Mouse (Mus musculus) forebrain, postnatal 0 days (tissue): ENCODE data around the gene Mxd1. TPM values are rescaled to one million over a fixed set of nuclear protein-coding genes. Genes with fewer than 3 reads are reported as not detected.

Source experiments
- ATAC-seq: fragments of 200-750 bp; cut with Nextera tagmentation; 2 replicates; pipeline ENCODE4 v1.8.0; 2017; ENCODE audit warnings: mild to moderate bottlenecking, moderate library complexity
- DNase-seq: peaks from one replicate; pipeline ENCODE4 v3.0.0-alpha.2; 2015
- H3K27ac ChIP-seq: fragments of 300-500 bp; sonication (generic); 2 replicates; pipeline ENCODE4 v1.5.1; 2014; ENCODE audit warnings: low read depth, mild to moderate bottlenecking, antibody characterized with exemption, low read length, moderate library complexity, mixed read lengths
- H3K27me3 ChIP-seq: fragments of 300-500 bp; sonication (generic); 2 replicates; pipeline ENCODE4 v1.6.1; 2014; ENCODE audit warnings: mild to moderate bottlenecking, low read length, mixed read lengths; ENCODE audit not compliant: insufficient read depth
- H3K36me3 ChIP-seq: fragments of 300-500 bp; sonication (generic); 2 replicates; pipeline ENCODE4 v1.6.1; 2014; ENCODE audit warnings: mild to moderate bottlenecking, moderate library complexity; ENCODE audit not compliant: insufficient read depth
- H3K4me1 ChIP-seq: fragments of 300-500 bp; sonication (generic); 2 replicates; pipeline ENCODE4 v1.6.1; 2014; ENCODE audit warnings: antibody characterized with exemption; ENCODE audit not compliant: insufficient read depth
- H3K4me2 ChIP-seq: fragments of 300-500 bp; sonication (generic); 2 replicates; pipeline ENCODE4 v1.6.1; 2014; ENCODE audit warnings: low read depth, mild to moderate bottlenecking, moderate library complexity
- H3K4me3 ChIP-seq: fragments of 300-500 bp; sonication (generic); 2 replicates; pipeline ENCODE4 v1.5.1; 2014; ENCODE audit warnings: low read depth, low read length, mixed read lengths
- H3K9ac ChIP-seq: fragments of 300-500 bp; sonication (generic); 2 replicates; pipeline ENCODE4 v1.6.1; 2014; ENCODE audit warnings: mild to moderate bottlenecking
- H3K9me3 ChIP-seq: fragments of 300-500 bp; sonication (generic); 2 replicates; pipeline ENCODE4 v1.6.1; 2016; ENCODE audit warnings: low read length
- CTCF ChIP-seq: sonication (generic); IDR thresholded peaks from 2 replicates; pipeline ENCODE4 v1.5.1; 2016; ENCODE audit warnings: antibody characterized with exemption, control low read depth, low read depth
- WGBS: fragments of 180-500 bp; shearing (Covaris S2); extraction: QIAGEN DNeasy Blood & Tissue Kit; methylation state at CpG from one replicate; pipeline ENCODE4 v1.1.7; 2014; 5-methylcytosine and 5-hydroxymethylcytosine counted together
- polyA plus RNA-seq: library from polyadenylated mRNA; unstranded; fragments of >200 nt; fragmentation: Nextera tagmentation; extraction: Ambion mirVana; gene quantifications from 2 replicates; pipeline ENCODE4 v1.2.1, GENCODE M21; 2015
- total RNA-seq: library from RNA; depleted of rRNA; stranded (reverse); fragments of >200 nt; gene quantifications from 2 replicates; pipeline ENCODE4 v1.2.3, GENCODE M21; 2014

Gene Mxd1
- total and polyA plus RNA-seq, 2 experiments from 2014 or later = 10.0 to 13.8 TPM

- Histone ChIP-seq H3K4me2 (no peak overlapping the region), H3K4me3 (no peak overlapping the region), H3K9ac (no peak overlapping the region), H3K9me3 (no peaks in the 10 kb centered on the region), H3K27ac (no peak overlapping the region), H3K4me1 (no peaks in the 10 kb centered on the region), H3K27me3 (no peaks in the 10 kb centered on the region), H3K36me3 (no peaks in the 10 kb centered on the region)
- no peak for DNase-seq
- 13% methylated on average over 2 of the region's 2 CpGs for WGBS
- peak; percentile 54; the same call in 1 of the 2 replicates for ATAC-seq
- TF ChIP-seq CTCF = peak; percentile 60
These were observed 30.5 kb downstream of the Mxd1 start for GRCm38 (mm10) chr6:86638434-86638833.

GRCm38 (mm10) chr6:86637860-86638259 is 31.1 kb downstream of the Mxd1 start:
- Histone ChIP-seq H3K27ac (no peak overlapping the region), H3K9ac (no peak overlapping the region), H3K4me1 (no peaks in the 10 kb centered on the region), H3K36me3 (no peaks in the 10 kb centered on the region), H3K4me3 (no peak overlapping the region), H3K9me3 (no peaks in the 10 kb centered on the region), H3K27me3 (no peaks in the 10 kb centered on the region), H3K4me2 (no peak overlapping the region)
- no peak for TF ChIP-seq CTCF
- ATAC-seq (no peak), DNase-seq (no peak)
- WGBS = 88% methylated on average over 2 of the region's 2 CpGs

- ATAC-seq = no peak
- Histone ChIP-seq H3K4me2 (no peak overlapping the region), H3K9ac (no peak overlapping the region), H3K4me3 (no peak overlapping the region), H3K4me1 (no peaks in the 10 kb centered on the region), H3K27me3 (no peaks in the 10 kb centered on the region), H3K9me3 (no peaks in the 10 kb centered on the region), H3K27ac (no peak overlapping the region), H3K36me3 (no peaks in the 10 kb centered on the region)
- 69% methylated on average over 4 of the region's 4 CpGs for WGBS
- TF ChIP-seq CTCF = no peak
- no peak for DNase-seq
These were observed 31.7 kb downstream of the Mxd1 start for GRCm38 (mm10) chr6:86637171-86637835.

- Histone ChIP-seq H3K9me3 (no peaks in the 10 kb centered on the region), H3K27me3 (no peaks in the 10 kb centered on the region), H3K27ac (no peak overlapping the region), H3K4me1 (no peaks in the 10 kb centered on the region), H3K36me3 (no peaks in the 10 kb centered on the region), H3K9ac (no peak overlapping the region), H3K4me3 (no peak overlapping the region), H3K4me2 (no peak overlapping the region)
- no peak for TF ChIP-seq CTCF
- no peak for DNase-seq
- 81% methylated on average over 2 of the region's 2 CpGs for WGBS
- no peak for ATAC-seq
These were observed 32.5 kb downstream of the Mxd1 start for GRCm38 (mm10) chr6:86636495-86636894.

- H3K4me2 ChIP-seq = no peak overlapping the region
- H3K27ac ChIP-seq = no peak overlapping the region
- H3K27me3 ChIP-seq = no peaks in the 10 kb centered on the region
- H3K36me3 ChIP-seq = no peaks in the 10 kb centered on the region
- H3K4me3 ChIP-seq = no peak overlapping the region
- no peak overlapping the region for H3K9ac ChIP-seq
- DNase-seq (no peak), ATAC-seq (no peak)
- H3K9me3 ChIP-seq = no peaks in the 10 kb centered on the region
- TF ChIP-seq CTCF = no peak
- H3K4me1 ChIP-seq = no peaks in the 10 kb centered on the region
- 45% methylated on average over 3 of the region's 3 CpGs for WGBS
These were observed 38.8 kb downstream of the Mxd1 start for GRCm38 (mm10) chr6:86630141-86630540.

GRCm38 (mm10) chr6:86627946-86628345 is 41.0 kb downstream of the Mxd1 start, which contains the start of gene Asprv1:
TSS of gene Asprv1 (plus strand) at chr6:86628164.
- Histone ChIP-seq H3K9me3 (no peaks in the 10 kb centered on the region), H3K36me3 (no peaks in the 10 kb centered on the region), H3K9ac (no peak within 1 kb of the TSS), H3K4me3 (no peak within 1 kb of the TSS), H3K4me1 (no peaks in the 10 kb centered on the region), H3K4me2 (no peak within 1 kb of the TSS), H3K27ac (no peak within 1 kb of the TSS), H3K27me3 (no peaks in the 10 kb centered on the region)
- ATAC-seq = no peak
- TF ChIP-seq CTCF = no peak
- no peak for DNase-seq
- WGBS = 48% methylated on average over 10 of the region's 10 CpGs

- Histone ChIP-seq H3K9me3 (no peaks in the 10 kb centered on the region), H3K4me3 (no peak overlapping the region), H3K27ac (no peak overlapping the region), H3K27me3 (no peaks in the 10 kb centered on the region), H3K9ac (no peak overlapping the region), H3K36me3 (no peaks in the 10 kb centered on the region), H3K4me2 (no peak overlapping the region), H3K4me1 (no peaks in the 10 kb centered on the region)
- DNase-seq (peak; percentile 31), ATAC-seq (no peak; the same call in 1 of the 2 replicates)
- TF ChIP-seq CTCF = 0 out of 2 replicates have a peak, but pooled peaks have one; percentile 12
- 47% methylated on average over 18 of the region's 18 CpGs for WGBS
These were observed 44.6 kb downstream of the Mxd1 start for GRCm38 (mm10) chr6:86624074-86625030.
